Mouse (Mus musculus): ENCODE results near the gene Slc17a4. TPM values are rescaled to one million over a fixed set of nuclear protein-coding genes. Genes with fewer than 3 reads are reported as not detected.

The Slc17a4 gene
- polyA plus RNA-seq, 1 experiment from 2014 or later = 0.21 TPM

- Histone ChIP-seq H3K4me1 (replicated peaks; ENCODE audit: control insufficient read depth, insufficient read depth) (0 out of 2 replicates have a peak, but pooled peaks cover 2% of the 10 kb centered on the region), H3K36me3 (ENCODE audit: control insufficient read depth, insufficient read depth, low read length) (no peaks in the 10 kb centered on the region), H3K9me3 (ENCODE audit: control insufficient read depth, low read length) (no peaks in the 10 kb centered on the region), H3K9ac (ENCODE audit: low read length) (no peak overlapping the region), H3K27ac (replicated peaks) (0 out of 2 replicates have a peak overlapping the region, but pooled peaks have one; percentile 35), H3K4me2 (replicated peaks; ENCODE audit: low read depth) (no peak overlapping the region), H3K4me3 (ENCODE audit: low read depth, low read length) (0 out of 2 replicates have a peak overlapping the region, but pooled peaks have one; percentile 1), H3K27me3 (ENCODE audit: control insufficient read depth, insufficient read depth, low read length) (no peaks in the 10 kb centered on the region)
- no peak for DNase-seq (ENCODE audit: low spot score)
- 0 out of 2 replicates have a peak, but pooled peaks have one; percentile 12 for TF ChIP-seq CTCF (IDR thresholded peaks at IDR 0.05; ENCODE audit: low read depth)
- no peak for TF ChIP-seq EP300 (optimal IDR thresholded peaks at IDR 0.05)
- ATAC-seq (ENCODE audit: low FRiP score, low TSS enrichment) = peak; percentile 87
- WGBS = 33% methylated on average over 3 of the region's 3 CpGs
Observed at GRCm38 (mm10) chr13:23928637-23929036, 13.8 kb upstream of the Slc17a4 start.

- TF ChIP-seq EP300 (optimal IDR thresholded peaks at IDR 0.05) (no peak), CTCF (IDR thresholded peaks at IDR 0.05; ENCODE audit: low read depth) (no peak)
- Histone ChIP-seq H3K9me3 (ENCODE audit: control insufficient read depth, low read length) (no peaks in the 10 kb centered on the region), H3K27me3 (ENCODE audit: control insufficient read depth, insufficient read depth, low read length) (no peaks in the 10 kb centered on the region), H3K4me1 (replicated peaks; ENCODE audit: control insufficient read depth, insufficient read depth) (0 out of 2 replicates have a peak, but pooled peaks cover 2% of the 10 kb centered on the region), H3K4me3 (ENCODE audit: low read depth, low read length) (no peak overlapping the region), H3K9ac (ENCODE audit: low read length) (no peak overlapping the region), H3K36me3 (ENCODE audit: control insufficient read depth, insufficient read depth, low read length) (no peaks in the 10 kb centered on the region), H3K4me2 (replicated peaks; ENCODE audit: low read depth) (no peak overlapping the region), H3K27ac (replicated peaks) (no peak overlapping the region)
- DNase-seq (ENCODE audit: low spot score) = no peak
- 62% methylated on average over 2 of the region's 2 CpGs for WGBS
- no peak for ATAC-seq (ENCODE audit: low FRiP score, low TSS enrichment)
Observed at GRCm38 (mm10) chr13:23925792-23926191, 11.0 kb upstream of the Slc17a4 start.

- 33% methylated on average over 4 of the region's 4 CpGs for WGBS
- ATAC-seq (ENCODE audit: low FRiP score, low TSS enrichment) (peak; percentile 64; the same call in 1 of the 2 replicates), DNase-seq (ENCODE audit: low spot score) (no peak)
Observed at GRCm38 (mm10) chr13:23917674-23918073, 2.9 kb upstream of the Slc17a4 start.

GRCm38 (mm10) chr13:23916132-23916531 lies 1.3 kb upstream of the Slc17a4 start:
- Histone ChIP-seq H3K4me3 (ENCODE audit: low read depth, low read length) (no peak overlapping the region), H3K4me1 (replicated peaks; ENCODE audit: control insufficient read depth, insufficient read depth) (no peaks in the 10 kb centered on the region), H3K9ac (ENCODE audit: low read length) (no peak overlapping the region), H3K27me3 (ENCODE audit: control insufficient read depth, insufficient read depth, low read length) (no peaks in the 10 kb centered on the region), H3K4me2 (replicated peaks; ENCODE audit: low read depth) (no peak overlapping the region), H3K9me3 (ENCODE audit: control insufficient read depth, low read length) (no peaks in the 10 kb centered on the region), H3K27ac (replicated peaks) (no peak overlapping the region), H3K36me3 (ENCODE audit: control insufficient read depth, insufficient read depth, low read length) (no peaks in the 10 kb centered on the region)
- ATAC-seq (ENCODE audit: low FRiP score, low TSS enrichment) (no peak), DNase-seq (ENCODE audit: low spot score) (no peak)
- 58% methylated on average over 1 of the region's 1 CpGs for WGBS
- TF ChIP-seq EP300 (optimal IDR thresholded peaks at IDR 0.05) (no peak), CTCF (IDR thresholded peaks at IDR 0.05; ENCODE audit: low read depth) (no peak)

More at GRCm38 (mm10) chr13:23917674-23918073, 2.9 kb upstream of the Slc17a4 start:
- Histone ChIP-seq H3K9ac (ENCODE audit: low read length) (no peak overlapping the region), H3K4me1 (replicated peaks; ENCODE audit: control insufficient read depth, insufficient read depth) (no peaks in the 10 kb centered on the region), H3K9me3 (ENCODE audit: control insufficient read depth, low read length) (no peaks in the 10 kb centered on the region), H3K27me3 (ENCODE audit: control insufficient read depth, insufficient read depth, low read length) (no peaks in the 10 kb centered on the region), H3K36me3 (ENCODE audit: control insufficient read depth, insufficient read depth, low read length) (no peaks in the 10 kb centered on the region), H3K27ac (replicated peaks) (no peak overlapping the region), H3K4me2 (replicated peaks; ENCODE audit: low read depth) (no peak overlapping the region), H3K4me3 (ENCODE audit: low read depth, low read length) (no peak overlapping the region)
- TF ChIP-seq CTCF (IDR thresholded peaks at IDR 0.05; ENCODE audit: low read depth) (no peak), EP300 (optimal IDR thresholded peaks at IDR 0.05) (no peak)

- no peak overlapping the region for H3K27ac ChIP-seq (replicated peaks)
- no peak overlapping the region for H3K4me3 ChIP-seq (ENCODE audit: low read depth, low read length)
- peak; percentile 70 for ATAC-seq (ENCODE audit: low FRiP score, low TSS enrichment)
- DNase-seq (ENCODE audit: low spot score) = no peak
- H3K27me3 ChIP-seq (ENCODE audit: control insufficient read depth, insufficient read depth, low read length) = no peaks in the 10 kb centered on the region
- TF ChIP-seq EP300 (optimal IDR thresholded peaks at IDR 0.05) = no peak
- TF ChIP-seq CTCF (IDR thresholded peaks at IDR 0.05; ENCODE audit: low read depth) = no peak
- WGBS = 40% methylated on average over 6 of the region's 6 CpGs
- H3K36me3 ChIP-seq (ENCODE audit: control insufficient read depth, insufficient read depth, low read length) = no peaks in the 10 kb centered on the region
- H3K9me3 ChIP-seq (ENCODE audit: control insufficient read depth, low read length) = no peaks in the 10 kb centered on the region
- no peak overlapping the region for H3K4me2 ChIP-seq (replicated peaks; ENCODE audit: low read depth)
- no peak overlapping the region for H3K9ac ChIP-seq (ENCODE audit: low read length)
- H3K4me1 ChIP-seq (replicated peaks; ENCODE audit: control insufficient read depth, insufficient read depth) = no peaks in the 10 kb centered on the region
Observed at GRCm38 (mm10) chr13:23913791-23914306, 960 bp downstream of the Slc17a4 start.

GRCm38 (mm10) chr13:23911335-23911734 lies 3.5 kb downstream of the Slc17a4 start:
- no peak overlapping the region for H3K9ac ChIP-seq (ENCODE audit: low read length)
- H3K4me1 ChIP-seq (replicated peaks; ENCODE audit: control insufficient read depth, insufficient read depth) = no peaks in the 10 kb centered on the region
- no peak for ATAC-seq (ENCODE audit: low FRiP score, low TSS enrichment)
- 83% methylated on average over 5 of the region's 5 CpGs for WGBS
- no peaks in the 10 kb centered on the region for H3K27me3 ChIP-seq (ENCODE audit: control insufficient read depth, insufficient read depth, low read length)
- no peak overlapping the region for H3K4me3 ChIP-seq (ENCODE audit: low read depth, low read length)
- no peak overlapping the region for H3K27ac ChIP-seq (replicated peaks)
- no peak for DNase-seq (ENCODE audit: low spot score)
- no peaks in the 10 kb centered on the region for H3K9me3 ChIP-seq (ENCODE audit: control insufficient read depth, low read length)
- TF ChIP-seq CTCF (IDR thresholded peaks at IDR 0.05; ENCODE audit: low read depth) (no peak), EP300 (optimal IDR thresholded peaks at IDR 0.05) (no peak)
- H3K4me2 ChIP-seq (replicated peaks; ENCODE audit: low read depth) = no peak overlapping the region
- no peaks in the 10 kb centered on the region for H3K36me3 ChIP-seq (ENCODE audit: control insufficient read depth, insufficient read depth, low read length)

Measured in stomach, postnatal 0 days (tissue).